Mouse (Mus musculus) lung, postnatal 25 days (tissue): ENCODE measurements around the gene Mrgprd.

ENCODE experiments used
- DNase-seq: peaks from one replicate; pipeline ENCODE4 v3.0.0; 2022; ENCODE audit warnings: low spot score

The Mrgprd gene

GRCm38 (mm10) chr7:145314785-145315411, at the start of gene Mrgprd:
TSS of gene Mrgprd (plus strand) at chr7:145314835.
- DNase-seq, result no peak

GRCm38 (mm10) chr7:145266011-145266410, 48.6 kb upstream of the Mrgprd start:
- peak; percentile 21 for DNase-seq

GRCm38 (mm10) chr7:145268890-145269289, 45.7 kb upstream of the Mrgprd start:
- DNase-seq, result no peak

- no peak for DNase-seq
These were observed 43.7 kb upstream of the Mrgprd start for GRCm38 (mm10) chr7:145270955-145271354.

GRCm38 (mm10) chr7:145275488-145275887, 39.1 kb upstream of the Mrgprd start:
- DNase-seq, result no peak

- DNase-seq, result no peak
These were observed 33.2 kb upstream of the Mrgprd start for GRCm38 (mm10) chr7:145281396-145281795.

GRCm38 (mm10) chr7:145283041-145283440, 31.6 kb upstream of the Mrgprd start:
- peak; percentile 51 for DNase-seq

GRCm38 (mm10) chr7:145283487-145284187, 31.0 kb upstream of the Mrgprd start, which contains the start of gene Tpcn2:
TSS of gene Tpcn2 (minus strand) at chr7:145284011.
- DNase-seq, result peak; percentile 96

- DNase-seq, result peak; percentile 84
These were observed 30.3 kb upstream of the Mrgprd start for GRCm38 (mm10) chr7:145284293-145284692.

GRCm38 (mm10) chr7:145285476-145285875, 29.2 kb upstream of the Mrgprd start:
- no peak for DNase-seq

- DNase-seq, result no peak
These were observed 27.2 kb upstream of the Mrgprd start for GRCm38 (mm10) chr7:145287410-145287809.

GRCm38 (mm10) chr7:145289302-145289701, 25.3 kb upstream of the Mrgprd start:
- DNase-seq, result no peak

- DNase-seq, result no peak
These were observed 22.8 kb upstream of the Mrgprd start for GRCm38 (mm10) chr7:145291847-145292246.

GRCm38 (mm10) chr7:145292726-145293125, 21.9 kb upstream of the Mrgprd start:
- DNase-seq, result no peak

- no peak for DNase-seq
These were observed 20.8 kb upstream of the Mrgprd start for GRCm38 (mm10) chr7:145293859-145294258.

- no peak for DNase-seq
These were observed 15.8 kb upstream of the Mrgprd start for GRCm38 (mm10) chr7:145298666-145299490.

- peak; percentile 36 for DNase-seq
These were observed 14.9 kb upstream of the Mrgprd start for GRCm38 (mm10) chr7:145299562-145300320.

- peak; percentile 59 for DNase-seq
These were observed 14.2 kb upstream of the Mrgprd start, which contains the start of gene Mrgprf for GRCm38 (mm10) chr7:145300321-145301007. TSS of gene Mrgprf (plus strand) at chr7:145300828.

GRCm38 (mm10) chr7:145301008-145301340, 13.7 kb upstream of the Mrgprd start:
- no peak for DNase-seq

GRCm38 (mm10) chr7:145301341-145302005, 13.2 kb upstream of the Mrgprd start:
- no peak for DNase-seq
